Mouse (Mus musculus): ENCODE data around the gene Tceanc2.
A peak's percentile ranks its signal among the peaks of the same experiment; 100 is the strongest.

GRCm38 (mm10) chr4:107178830-107179490 lies at the start of gene Tceanc2:
- TF ChIP-seq MAFK (IDR thresholded peaks at IDR 0.05; ENCODE audit: insufficient replicate concordance, low read length), result no peak
- TF ChIP-seq USF1 (IDR thresholded peaks at IDR 0.05; ENCODE audit: low read depth, low read length), result no peak
- 0 out of 2 replicates have a peak, but pooled peaks have one; percentile 3 for TF ChIP-seq NELFE (IDR thresholded peaks at IDR 0.05; ENCODE audit: low read depth, low read length)

Measured in CH12.LX (cell line).